Mouse (Mus musculus): ENCODE data around the gene Syngr4.

DNA sequence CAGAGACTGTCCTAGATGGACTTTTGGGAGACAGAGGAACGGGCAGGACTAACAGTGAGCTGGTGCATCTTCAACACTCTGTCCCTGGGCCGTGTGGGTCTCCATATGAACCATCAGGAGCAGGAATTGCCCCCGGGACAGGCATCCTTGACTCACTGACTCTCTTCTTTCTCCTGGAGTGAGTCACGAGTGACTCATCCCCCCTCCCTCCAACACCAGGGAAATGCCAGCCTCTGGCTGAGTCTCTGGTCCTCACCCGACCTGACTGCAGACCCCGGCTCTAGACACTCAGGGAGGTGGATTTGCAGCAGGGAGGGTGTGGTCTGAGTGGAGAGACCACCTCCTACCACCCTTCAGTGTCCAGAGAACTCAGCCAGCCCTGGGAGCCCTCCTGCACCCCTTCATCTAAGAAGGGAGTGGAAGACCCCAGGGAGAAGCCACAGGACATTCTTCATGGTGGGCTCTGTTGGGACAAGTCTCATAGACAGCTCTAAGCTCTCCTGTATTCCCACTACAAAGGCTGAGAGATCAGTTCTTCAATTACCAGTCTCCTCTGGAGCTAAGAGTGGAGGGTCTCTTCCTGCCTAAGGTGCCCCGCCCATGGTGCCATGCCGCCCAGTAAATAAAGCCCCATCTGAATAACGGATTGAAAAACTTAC lies 24.2 kb upstream of the Syngr4 start:
- TF ChIP-seq EP300 (IDR thresholded peaks at IDR 0.05; ENCODE audit: insufficient read depth, low read depth, low read length), result no peak
- no peak for TF ChIP-seq CTCF (IDR thresholded peaks at IDR 0.05; ENCODE audit: low read depth, low read length)
- TF ChIP-seq POLR2A (IDR thresholded peaks at IDR 0.05; ENCODE audit: insufficient read depth, low read length), result no peak

Measured in ES-Bruce4 (cell line).